Comparison of ENCODE assay signal across 17 mouse cellular contexts in the genomic region with DNA sequence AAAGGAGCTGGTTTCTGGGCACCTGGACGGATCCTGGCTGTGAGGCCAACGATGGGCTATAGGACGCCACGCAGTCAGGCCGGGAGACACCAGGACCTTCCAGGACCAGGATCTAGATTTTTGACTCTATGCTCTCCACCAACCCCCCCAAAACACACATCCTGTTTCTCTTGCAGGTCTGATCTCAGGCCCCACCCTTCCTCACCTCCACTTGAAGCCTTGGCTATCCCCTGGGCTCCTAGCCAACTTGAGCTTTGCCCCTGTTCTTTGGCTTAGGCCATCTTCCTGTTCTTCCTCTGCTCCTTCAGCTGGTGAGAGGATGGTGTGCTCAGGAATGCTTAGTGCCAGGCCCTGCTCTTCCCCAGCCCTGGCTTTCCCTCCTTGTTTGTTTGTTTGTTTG. TPM values are rescaled to one million over a fixed set of nuclear protein-coding genes. Genes with fewer than 3 reads are reported as not detected.
"Had no signal": no experiment of that assay in that cellular context is flagged by ENCODE, and none has a peak within 500 bp of the region (broad histone marks: within the 10 kb centered on the region; RNA-seq: fewer than 3 reads in every experiment).

A gene (minus strand): TSS at position 101 of the 400 bp plus-strand sequence.

- H3K27me3 ChIP-seq: midbrain, embryonic 13.5 days; midbrain, embryonic 15.5 days; stomach, embryonic 15.5 days had no signal

- H3K4me3 ChIP-seq: midbrain, embryonic 13.5 days; midbrain, embryonic 15.5 days; myocyte; neural tube, embryonic 12.5 days; stomach, embryonic 15.5 days had no signal

- ATAC-seq: midbrain, embryonic 13.5 days; midbrain, embryonic 15.5 days had no signal

- H3K4me2 ChIP-seq: lung, embryonic 14.5 days; midbrain, embryonic 11.5 days; midbrain, embryonic 13.5 days; midbrain, embryonic 15.5 days; neural tube, embryonic 12.5 days; stomach, embryonic 15.5 days had no signal

- H3K36me3 ChIP-seq: midbrain, embryonic 15.5 days had no signal

- DNase-seq: lung, adult 18-20 months; lung, embryonic 14.5 days; lung, postnatal 10 days; lung, postnatal 4 days; right cerebral cortex, postnatal 14 days; thymus, adult 2 months; thymus, postnatal 25 days; thymus, postnatal 4 days had no signal

- H3K9me3 ChIP-seq: midbrain, embryonic 13.5 days; midbrain, embryonic 15.5 days; neural tube, embryonic 12.5 days; stomach, embryonic 15.5 days had no signal

- H3K4me1 ChIP-seq: midbrain, embryonic 13.5 days; midbrain, embryonic 15.5 days; neural tube, embryonic 12.5 days; stomach, embryonic 15.5 days had no signal

- H3K9ac ChIP-seq: lung, embryonic 14.5 days; midbrain, embryonic 13.5 days; midbrain, embryonic 15.5 days; neural tube, embryonic 12.5 days; stomach, embryonic 15.5 days had no signal

- H3K27ac ChIP-seq: midbrain, embryonic 13.5 days; midbrain, embryonic 15.5 days; neural tube, embryonic 12.5 days; stomach, embryonic 15.5 days; stomach, postnatal 0 days had no signal

RNA-seq across cellular contexts. Expression of the gene that starts here (rescaled TPM):
- polyA plus RNA-seq: lung, embryonic 14.5 days; lung, embryonic 16.5 days; midbrain, embryonic 13.5 days; midbrain, embryonic 15.5 days; neural tube, embryonic 12.5 days; neural tube, embryonic 14.5 days; stomach, embryonic 15.5 days; stomach, postnatal 0 days had no signal
